In the genomic region with DNA sequence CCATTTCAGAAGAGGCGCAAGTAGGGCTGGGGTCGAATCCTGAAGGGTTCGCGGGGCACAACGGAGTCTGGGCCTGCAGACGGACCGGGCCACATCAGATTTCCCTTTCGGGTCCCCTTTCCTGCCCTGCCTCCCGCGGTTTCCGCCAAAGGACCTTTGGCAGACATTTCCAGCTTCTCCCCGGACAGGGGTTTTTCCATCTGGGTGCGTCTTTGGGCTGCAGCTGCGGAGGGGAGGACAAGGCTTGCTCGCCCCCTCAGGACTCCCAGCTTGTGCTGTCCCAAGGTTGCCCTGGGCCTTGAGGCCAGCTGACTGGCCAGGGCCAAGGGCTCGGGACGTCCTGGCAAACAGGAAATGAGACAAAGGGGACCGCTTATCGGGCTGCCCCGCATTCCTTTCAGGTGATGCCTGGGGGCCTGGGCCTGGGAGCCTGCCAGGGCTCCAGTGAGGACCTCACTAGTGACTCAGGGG, we compare ENCODE assay signal across 8 mouse cellular contexts. TPM values are rescaled to one million over a fixed set of nuclear protein-coding genes. Genes with fewer than 3 reads are reported as not detected.
DNase-seq lines count a peak whose midpoint lies in the region; ATAC-seq and TF ChIP-seq lines count a peak whose summit lies in the region.

No protein-coding gene starts in this region.

- peak; percentile 77 for DNase-seq in Muller cell, postnatal 12 days (ENCODE audit: inconsistent ontology term)
- peak; percentile 60 for DNase-seq in embryonic facial prominence, embryonic 10.5 days (ENCODE audit: low spot score)
- peak; percentile 74 for DNase-seq in heart, postnatal 0 days (ENCODE audit: low spot score)
- peak; percentile 76 for DNase-seq in kidney, postnatal 10 days
- peak; percentile 72 to 86 for DNase-seq in lung, postnatal 4 days
- DNase-seq in right cerebral cortex, postnatal 4 days: no peak
- no peak for DNase-seq in thymus, postnatal 14 days
- DNase-seq in right cerebral cortex, postnatal 36 days (ENCODE audit: low spot score in 2 of 2): no peak

- H3K4me2 ChIP-seq in heart, postnatal 0 days (ENCODE audit: low read depth, low read length): peak overlapping the region; percentile 55

- ATAC-seq in heart, postnatal 0 days (ENCODE audit: insufficient read depth, low read depth): peak; percentile 54

- H3K4me3 ChIP-seq in embryonic facial prominence, embryonic 10.5 days: peak overlapping the region; percentile 48
- peak overlapping the region; percentile 30 for H3K4me3 ChIP-seq in heart, postnatal 0 days (ENCODE audit: low read depth, low read length)

- peaks cover 91% of the 10 kb centered on the region for H3K27me3 ChIP-seq in embryonic facial prominence, embryonic 10.5 days (replicated peaks; ENCODE audit: low read depth, poor library complexity, severe bottlenecking)
- H3K27me3 ChIP-seq in heart, postnatal 0 days (ENCODE audit: control insufficient read depth, insufficient read depth, low read length): no peaks in the 10 kb centered on the region

- no peak for TF ChIP-seq CTCF in heart, postnatal 0 days (IDR thresholded peaks at IDR 0.05; ENCODE audit: low read depth)

- H3K9me3 ChIP-seq in embryonic facial prominence, embryonic 10.5 days: no peaks in the 10 kb centered on the region
- no peaks in the 10 kb centered on the region for H3K9me3 ChIP-seq in heart, postnatal 0 days (replicated peaks; ENCODE audit: control insufficient read depth, low read length)

- H3K9ac ChIP-seq in heart, postnatal 0 days (replicated peaks; ENCODE audit: low read depth, low read length): peak overlapping the region; percentile 48

- peak; percentile 86 for TF ChIP-seq EP300 in heart, postnatal 0 days (IDR thresholded peaks at IDR 0.05; ENCODE audit: low read depth)

- no peaks in the 10 kb centered on the region; the same call in 1 of the 2 replicates for H3K36me3 ChIP-seq in embryonic facial prominence, embryonic 10.5 days (replicated peaks)
- peaks cover 7% of the 10 kb centered on the region; the same call in 1 of the 2 replicates for H3K36me3 ChIP-seq in heart, postnatal 0 days (replicated peaks; ENCODE audit: control insufficient read depth, insufficient read depth, low read length)

- peak overlapping the region; percentile 84 for H3K27ac ChIP-seq in embryonic facial prominence, embryonic 10.5 days (replicated peaks)
- peak overlapping the region; percentile 76 for H3K27ac ChIP-seq in heart, postnatal 0 days (ENCODE audit: low read depth)

- peaks cover 55% of the 10 kb centered on the region for H3K4me1 ChIP-seq in embryonic facial prominence, embryonic 10.5 days
- peaks cover 46% of the 10 kb centered on the region for H3K4me1 ChIP-seq in heart, postnatal 0 days (ENCODE audit: control insufficient read depth, insufficient read depth)

- WGBS in embryonic facial prominence, embryonic 10.5 days: 2% methylated on average over 20 of the region's 20 CpGs
- 6% methylated on average over 20 of the region's 20 CpGs for WGBS in heart, postnatal 0 days

RNA-seq across cellular contexts. Expression of a gene that starts 11.5 kb away (rescaled TPM):
- 10.7 and 12.3 TPM in 2 replicates for polyA plus RNA-seq in embryonic facial prominence, embryonic 10.5 days (2016; fragmentation: Nextera tagmentation; extraction: Ambion mirVana)
- 128 and 168 TPM in 2 replicates for total RNA-seq in heart, postnatal 0 days (2014; rRNA removed; ENCODE audit: low replicate concordance)
- 56.1 and 61.3 TPM in 2 replicates for polyA plus RNA-seq in heart, postnatal 0 days (2015; fragmentation: Nextera tagmentation; extraction: Ambion mirVana)

RNA-seq across cellular contexts. Expression of a gene that starts 24.3 kb away (rescaled TPM):
- 0.21 and 0.41 TPM in 2 replicates for polyA plus RNA-seq in embryonic facial prominence, embryonic 10.5 days (2016; fragmentation: Nextera tagmentation; extraction: Ambion mirVana)
- not detected in 2 replicates for total RNA-seq in heart, postnatal 0 days (2014; rRNA removed; ENCODE audit: low replicate concordance)
- not detected in 2 replicates for polyA plus RNA-seq in heart, postnatal 0 days (2015; fragmentation: Nextera tagmentation; extraction: Ambion mirVana)

RNA-seq across cellular contexts. Expression of a gene that starts 58.8 kb away (rescaled TPM):
- not detected in 2 replicates for polyA plus RNA-seq in embryonic facial prominence, embryonic 10.5 days (2016; fragmentation: Nextera tagmentation; extraction: Ambion mirVana)
- not detected in 2 replicates for total RNA-seq in heart, postnatal 0 days (2014; rRNA removed; ENCODE audit: low replicate concordance)
- not detected in 2 replicates for polyA plus RNA-seq in heart, postnatal 0 days (2015; fragmentation: Nextera tagmentation; extraction: Ambion mirVana)

Comparison
In these comparisons a context has a peak if more than half of its experiments do, and no peak if none do; other contexts are left out.
1. DNase-seq: peak in Muller cell, postnatal 12 days (single experiment), embryonic facial prominence, embryonic 10.5 days (single experiment), heart, postnatal 0 days (single experiment), kidney, postnatal 10 days (single experiment) and lung, postnatal 4 days (2 of 2); none in right cerebral cortex, postnatal 4 days (single experiment), thymus, postnatal 14 days (single experiment) and right cerebral cortex, postnatal 36 days (0 of 2).